Mouse (Mus musculus): ENCODE measurements at regions not wholly inside any gene's neighbourhood (a gene's known extent, or its start where the extent isn't known, plus 50 kb on each side); places are given as distances from the start of the nearest gene placed in this dataset.

- TF ChIP-seq CTCF (IDR thresholded peaks at IDR 0.05; ENCODE audit: control insufficient read depth, insufficient read depth, insufficient replicate concordance, low read depth, low read length), result no peak
- TF ChIP-seq POLR2A (IDR thresholded peaks at IDR 0.05; ENCODE audit: control insufficient read depth, low read depth, low read length), result no peak
- H3K27ac ChIP-seq (ENCODE audit: control insufficient read depth, insufficient read depth, low read depth, low read length), result no peak overlapping the region
- H3K27me3 ChIP-seq (ENCODE audit: control insufficient read depth, insufficient read depth, low read length), result no peaks in the 10 kb centered on the region
- H3K4me1 ChIP-seq (ENCODE audit: control insufficient read depth, insufficient read depth, low read length), result no peaks in the 10 kb centered on the region
- H3K36me3 ChIP-seq (ENCODE audit: control insufficient read depth, insufficient read depth, low read length), result no peaks in the 10 kb centered on the region
- no peak overlapping the region for H3K4me3 ChIP-seq (ENCODE audit: control insufficient read depth, low read depth, low read length)
Measured at GRCm38 (mm10) chr1:15017689-15018459, 1075.3 kb downstream of the 4930444P10Rik start.

DNA sequence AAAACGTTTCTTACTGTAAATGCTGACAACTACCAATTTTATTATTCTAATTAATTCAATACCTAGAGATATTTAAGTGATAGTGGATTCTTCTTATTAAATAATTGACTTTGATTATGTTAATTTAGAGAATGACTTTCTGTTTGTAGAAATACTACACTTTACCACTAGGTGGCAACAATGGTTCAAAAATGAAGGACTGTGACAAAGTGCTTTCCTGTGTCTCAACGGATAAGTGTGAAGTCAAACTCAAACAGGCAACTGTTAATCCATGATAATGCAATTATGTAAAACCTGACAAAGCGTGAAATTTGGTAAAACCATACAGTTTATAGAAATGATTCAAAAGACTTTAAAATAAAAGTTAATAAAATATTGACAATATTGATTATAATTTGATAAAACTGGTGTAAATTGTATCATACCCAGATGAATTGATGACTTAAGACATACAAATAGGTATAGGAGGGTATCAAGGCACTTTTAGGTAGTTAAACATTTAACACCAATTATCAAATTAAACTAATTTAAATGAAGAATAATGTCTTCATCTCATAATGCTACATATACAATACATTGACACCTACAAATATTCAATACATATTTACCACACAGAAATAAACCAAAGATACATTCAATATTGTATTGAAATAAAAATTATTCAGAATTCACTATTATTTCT, 1085.3 kb downstream of the 4930444P10Rik start:
- TF ChIP-seq POLR2A (IDR thresholded peaks at IDR 0.05; ENCODE audit: control insufficient read depth, low read depth, low read length) (no peak), CTCF (IDR thresholded peaks at IDR 0.05; ENCODE audit: control insufficient read depth, insufficient read depth, insufficient replicate concordance, low read depth, low read length) (no peak)
- H3K4me3 ChIP-seq (ENCODE audit: control insufficient read depth, low read depth, low read length), result no peak overlapping the region
- no peaks in the 10 kb centered on the region for H3K27me3 ChIP-seq (ENCODE audit: control insufficient read depth, insufficient read depth, low read length)
- no peaks in the 10 kb centered on the region for H3K4me1 ChIP-seq (ENCODE audit: control insufficient read depth, insufficient read depth, low read length)
- H3K27ac ChIP-seq (ENCODE audit: control insufficient read depth, insufficient read depth, low read depth, low read length), result no peak overlapping the region
- no peaks in the 10 kb centered on the region for H3K36me3 ChIP-seq (ENCODE audit: control insufficient read depth, insufficient read depth, low read length)

DNA sequence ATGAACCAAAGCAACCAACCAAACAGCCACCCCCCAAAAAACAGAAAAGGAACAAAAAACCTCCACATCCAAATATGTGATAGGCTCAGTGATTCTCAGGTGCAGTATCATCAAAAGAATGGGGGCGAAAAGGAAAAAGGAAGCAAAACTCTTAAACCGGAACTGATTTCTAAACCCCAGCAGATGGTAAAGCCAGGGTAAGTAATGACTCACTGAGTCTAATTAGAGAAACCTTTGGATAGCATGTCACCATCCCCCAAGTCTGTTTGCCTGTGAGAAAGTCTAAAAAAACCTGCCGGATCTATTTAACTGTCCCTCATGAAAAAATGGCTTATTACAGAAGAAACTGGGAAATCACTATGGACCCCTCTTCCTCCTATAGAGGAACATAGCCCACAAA, 1097.8 kb downstream of the 4930444P10Rik start:
- no peaks in the 10 kb centered on the region for H3K27me3 ChIP-seq (ENCODE audit: control insufficient read depth, insufficient read depth, low read length)
- H3K27ac ChIP-seq (ENCODE audit: control insufficient read depth, insufficient read depth, low read depth, low read length), result no peak overlapping the region
- H3K36me3 ChIP-seq (ENCODE audit: control insufficient read depth, insufficient read depth, low read length), result no peaks in the 10 kb centered on the region
- no peak overlapping the region for H3K4me3 ChIP-seq (ENCODE audit: control insufficient read depth, low read depth, low read length)
- TF ChIP-seq POLR2A (IDR thresholded peaks at IDR 0.05; ENCODE audit: control insufficient read depth, low read depth, low read length), result no peak
- no peak for TF ChIP-seq CTCF (IDR thresholded peaks at IDR 0.05; ENCODE audit: control insufficient read depth, insufficient read depth, insufficient replicate concordance, low read depth, low read length)
- H3K4me1 ChIP-seq (ENCODE audit: control insufficient read depth, insufficient read depth, low read length), result no peaks in the 10 kb centered on the region

DNA sequence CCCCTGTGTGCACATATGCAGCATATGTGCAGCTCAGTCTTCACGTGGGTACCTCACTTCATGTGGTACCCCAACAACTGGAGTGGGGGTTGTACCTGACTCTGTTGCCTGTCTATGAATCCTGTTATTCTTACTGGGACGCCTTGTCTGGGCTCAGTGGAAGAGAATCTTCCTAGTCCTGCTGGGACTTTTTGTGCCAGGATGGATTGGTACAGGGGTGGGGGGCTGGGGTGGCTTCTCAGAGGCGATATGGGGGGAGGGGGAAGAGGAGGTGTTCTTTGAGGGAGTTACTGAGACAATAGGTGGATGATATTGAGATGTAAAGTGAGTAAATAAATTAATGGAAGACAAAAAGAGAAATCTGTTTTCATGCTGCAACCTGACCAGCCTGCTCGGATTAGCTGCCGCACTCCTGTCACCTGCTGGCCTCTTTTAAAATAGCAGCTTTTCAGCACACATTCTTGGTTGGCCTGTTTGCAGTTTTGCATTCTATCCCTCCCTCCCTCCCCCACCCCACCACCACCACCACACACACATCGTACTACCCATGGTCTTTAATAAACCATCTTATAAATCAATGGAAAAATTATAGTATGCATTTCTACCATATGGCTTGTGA, 1112.9 kb downstream of the 4930444P10Rik start:
- TF ChIP-seq POLR2A (IDR thresholded peaks at IDR 0.05; ENCODE audit: control insufficient read depth, low read depth, low read length), result no peak
- TF ChIP-seq CTCF (IDR thresholded peaks at IDR 0.05; ENCODE audit: control insufficient read depth, insufficient read depth, insufficient replicate concordance, low read depth, low read length), result peak; percentile 29; the same call in 1 of the 2 replicates
- Histone ChIP-seq H3K27me3 (ENCODE audit: control insufficient read depth, insufficient read depth, low read length) (no peaks in the 10 kb centered on the region), H3K27ac (ENCODE audit: control insufficient read depth, insufficient read depth, low read depth, low read length) (no peak overlapping the region), H3K4me3 (ENCODE audit: control insufficient read depth, low read depth, low read length) (no peak overlapping the region), H3K4me1 (ENCODE audit: control insufficient read depth, insufficient read depth, low read length) (no peaks in the 10 kb centered on the region), H3K36me3 (ENCODE audit: control insufficient read depth, insufficient read depth, low read length) (no peaks in the 10 kb centered on the region)

Measured in testis, adult 2 months (tissue).